Mouse (Mus musculus): ENCODE data around the gene Hspb11. TPM values are rescaled to one million over a fixed set of nuclear protein-coding genes. Genes with fewer than 3 reads are reported as not detected.

Gene Hspb11
- polyA plus RNA-seq, 1 experiment, result 19.9 TPM

DNA sequence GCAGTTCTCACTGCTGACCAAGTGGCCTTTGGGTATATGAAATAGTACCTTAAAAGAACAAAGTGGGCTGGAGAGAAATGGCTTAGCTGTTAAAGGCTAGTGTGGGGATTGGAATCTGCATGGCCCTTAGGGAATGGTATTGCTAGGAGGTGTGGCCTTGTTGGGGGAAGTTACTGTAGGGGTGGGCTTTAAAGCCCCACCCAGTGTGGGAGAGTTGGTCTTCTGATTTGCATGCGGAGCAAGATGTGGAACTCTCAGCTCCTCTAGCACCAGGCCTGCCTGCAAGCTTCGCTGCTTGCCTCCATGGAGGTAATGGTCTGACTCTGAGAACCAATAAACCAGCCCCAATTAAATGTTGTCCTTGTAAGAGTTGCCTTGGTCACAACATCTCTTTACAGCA is 67.6 kb downstream of the Hspb11 start:
- TF ChIP-seq POLR2A (IDR thresholded peaks at IDR 0.05; ENCODE audit: borderline replicate concordance, extremely low read depth, insufficient read depth, insufficient read length, poor library complexity, severe bottlenecking), result no peak
- no peak for TF ChIP-seq CTCF (IDR thresholded peaks at IDR 0.05; ENCODE audit: borderline replicate concordance, extremely low read depth, insufficient read depth, insufficient read length)
- DNase-seq (ENCODE audit: low read depth), result no peak

DNA sequence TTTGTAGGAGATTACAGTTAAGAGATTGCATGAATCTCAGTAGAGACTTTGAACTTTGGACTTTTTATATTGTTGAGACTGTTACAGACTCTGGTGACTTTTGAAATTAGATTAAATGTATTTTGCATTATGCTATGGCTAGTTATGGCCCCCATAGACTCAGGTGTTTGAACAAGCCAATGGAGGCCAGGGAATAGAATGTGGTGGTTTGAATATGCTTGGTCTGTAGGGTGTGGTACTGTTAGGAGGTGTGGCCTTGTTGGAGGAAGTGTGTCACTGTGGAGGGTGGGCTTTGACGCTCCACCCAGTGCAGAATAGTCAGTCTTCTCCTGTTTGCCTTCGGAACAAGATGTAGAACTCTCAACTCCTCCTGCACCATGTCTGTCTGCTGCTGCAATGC is 69.7 kb downstream of the Hspb11 start:
- no peak for DNase-seq (ENCODE audit: low read depth)
- TF ChIP-seq POLR2A (IDR thresholded peaks at IDR 0.05; ENCODE audit: borderline replicate concordance, extremely low read depth, insufficient read depth, insufficient read length, poor library complexity, severe bottlenecking) (no peak), CTCF (IDR thresholded peaks at IDR 0.05; ENCODE audit: borderline replicate concordance, extremely low read depth, insufficient read depth, insufficient read length) (no peak)

DNA sequence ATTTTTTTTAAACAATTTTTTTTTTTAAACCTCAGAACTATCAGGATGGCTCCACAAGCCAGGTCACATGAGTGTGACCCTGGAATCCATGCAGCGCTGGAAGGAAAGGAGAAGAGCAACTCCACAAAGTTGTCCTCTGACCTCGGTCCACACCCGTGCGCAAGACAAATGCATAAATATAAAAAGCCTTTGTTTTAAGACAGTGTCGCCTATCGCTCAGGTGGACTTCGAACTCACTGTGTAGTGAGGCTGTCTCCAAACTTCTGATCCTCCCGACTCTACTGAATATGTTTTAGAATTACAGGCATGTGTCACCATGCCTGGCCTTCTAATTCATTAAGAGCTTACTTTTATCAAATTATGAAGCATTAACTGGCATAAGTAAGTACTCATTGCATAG is 75.1 kb downstream of the Hspb11 start:
- no peak for DNase-seq (ENCODE audit: low read depth)
- TF ChIP-seq CTCF (IDR thresholded peaks at IDR 0.05; ENCODE audit: borderline replicate concordance, extremely low read depth, insufficient read depth, insufficient read length) (no peak), POLR2A (IDR thresholded peaks at IDR 0.05; ENCODE audit: borderline replicate concordance, extremely low read depth, insufficient read depth, insufficient read length, poor library complexity, severe bottlenecking) (no peak)

Other genes starting within 250 kb of the Hspb11 start
- 88.1 and 114 TPM in 2 replicates for gene Mrpl37, start 186.7 kb upstream of the Hspb11 start, polyA plus RNA-seq (2012; rRNA removed)
- gene Cyb5rl, start 186.6 kb upstream of the Hspb11 start, polyA plus RNA-seq (2012; rRNA removed), result 3.7 and 4.5 TPM in 2 replicates
- 0.03 and 0.08 TPM in 2 replicates for gene Cdcp2, start 156.7 kb upstream of the Hspb11 start, polyA plus RNA-seq (2012; rRNA removed)
- 183 and 194 TPM in 2 replicates for gene Tmem59, start 75.2 kb upstream of the Hspb11 start, polyA plus RNA-seq (2012; rRNA removed)
- gene Tceanc2, start 74.5 kb upstream of the Hspb11 start, polyA plus RNA-seq (2012; rRNA removed), result 14.0 and 14.2 TPM in 2 replicates
- 0.08 TPM in 1 of 2 replicates, not detected in the other for gene Ldlrad1, start 44.4 kb upstream of the Hspb11 start, polyA plus RNA-seq (2012; rRNA removed)
- gene Lrrc42, start 61 bp upstream of the Hspb11 start, polyA plus RNA-seq (2012; rRNA removed), result 33.9 and 34.8 TPM in 2 replicates
- gene Dio1, start 53.6 kb downstream of the Hspb11 start, polyA plus RNA-seq (2012; rRNA removed), result not detected in 2 replicates
- gene Yipf1, start 60.8 kb downstream of the Hspb11 start, polyA plus RNA-seq (2012; rRNA removed), result 39.4 and 40.8 TPM in 2 replicates
- 20.2 and 24.9 TPM in 2 replicates for gene Ndc1, start 114.2 kb downstream of the Hspb11 start, polyA plus RNA-seq (2012; rRNA removed)
- 1.3 and 1.4 TPM in 2 replicates for gene Glis1, start 181.0 kb downstream of the Hspb11 start, polyA plus RNA-seq (2012; rRNA removed)